Mouse (Mus musculus) myocyte (in vitro differentiated cells): Measurements from ENCODE around the gene Med15.
"Not testable (repeated sequence)": the region's sequence is repeated elsewhere in the genome, so short reads cannot be mapped to it uniquely, and the experiment has no call there.

Source experiments
- CEBPB ChIP-seq: IDR thresholded peaks from 2 replicates; pipeline ENCODE4 v1.6.1; 2011; ENCODE audit warnings: mild to moderate bottlenecking, moderate library complexity; ENCODE audit not compliant: poor library complexity, insufficient read depth, severe bottlenecking
- E2F4 ChIP-seq: IDR thresholded peaks from one replicate; pipeline ENCODE4 v1.6.1; 2011; ENCODE audit warnings: mild to moderate bottlenecking, control low read depth, moderate library complexity; ENCODE audit not compliant: insufficient read depth
- MAX ChIP-seq: IDR thresholded peaks from one replicate; pipeline ENCODE4 v1.6.1; 2011; ENCODE audit warnings: low read depth, mild to moderate bottlenecking, control low read depth
- MYOD1 ChIP-seq, 3 experiments: IDR thresholded peaks; one replicate each; pipeline ENCODE4 v1.6.1; 2011; ENCODE audit warnings: control low read depth in 2 of 3, low read depth in 2 of 3, mild to moderate bottlenecking in 2 of 3, moderate library complexity in 1 of 3; ENCODE audit not compliant: insufficient read length in 2 of 3, control insufficient read depth in 1 of 3
- MYOG ChIP-seq, 3 experiments: IDR thresholded peaks; one replicate each; pipeline ENCODE4 v1.6.1; 2011; ENCODE audit warnings: control low read depth in 2 of 3, low read depth in 2 of 3, mild to moderate bottlenecking in 2 of 3; ENCODE audit not compliant: insufficient read length in 2 of 3, control insufficient read depth in 1 of 3, insufficient read depth in 1 of 3
- POLR2A ChIP-seq: IDR thresholded peaks from one replicate; pipeline ENCODE4 v1.6.1; 2011; ENCODE audit warnings: low read depth, mild to moderate bottlenecking, control low read depth, moderate library complexity; ENCODE audit not compliant: insufficient read length
- POLR2AphosphoS2 ChIP-seq: IDR thresholded peaks from one replicate; pipeline ENCODE4 v1.6.1; 2011; ENCODE audit warnings: low read depth, control low read depth; ENCODE audit not compliant: insufficient read length
- TCF3 ChIP-seq: IDR thresholded peaks from one replicate; pipeline ENCODE4 v1.6.1; 2011; ENCODE audit warnings: low read depth, control low read depth; ENCODE audit not compliant: insufficient read length
- USF1 ChIP-seq: IDR thresholded peaks from one replicate; pipeline ENCODE4 v1.6.1; 2011; ENCODE audit warnings: low read depth, mild to moderate bottlenecking, control low read depth, moderate library complexity

- not testable (repeated sequence) for TF ChIP-seq E2F4; POLR2A; USF1; MYOG (IDR thresholded peaks at IDR 0.05; ENCODE audit: control insufficient read depth in 1 of 3, insufficient read depth in 1 of 3, insufficient read length in 2 of 3, low read depth in 2 of 3); MAX; POLR2AphosphoS2; TCF3; CEBPB; MYOD1 (IDR thresholded peaks at IDR 0.05; ENCODE audit: control insufficient read depth in 1 of 3, insufficient read length in 2 of 3, low read depth in 2 of 3)
Observed at GRCm38 (mm10) chr16:17614740-17615139, 118.0 kb downstream of the Med15 start.
